Mouse (Mus musculus) intestine, postnatal 0 days (tissue): Measurements from ENCODE around the gene Ypel1. TPM values are rescaled to one million over a fixed set of nuclear protein-coding genes. Genes with fewer than 3 reads are reported as not detected.

Source experiments
- ATAC-seq: fragments of 200-750 bp; cut with Nextera tagmentation; 2 replicates; pipeline ENCODE4 v1.8.0; 2017; ENCODE audit warnings: mild to moderate bottlenecking, moderate TSS enrichment, moderate library complexity
- H3K27ac ChIP-seq: fragments of 300-500 bp; sonication (generic); 2 replicates; pipeline ENCODE4 v1.5.1; 2014; ENCODE audit warnings: mild to moderate bottlenecking, low read depth, low read length, moderate library complexity
- H3K27me3 ChIP-seq: fragments of 300-500 bp; sonication (generic); replicated peaks from 2 replicates; pipeline ENCODE4 v1.6.1; 2014; ENCODE audit warnings: low read length, mixed read lengths; ENCODE audit not compliant: control insufficient read depth, insufficient read depth
- H3K36me3 ChIP-seq: fragments of 300-500 bp; sonication (generic); 2 replicates; pipeline ENCODE4 v1.6.1; 2014; ENCODE audit warnings: mild to moderate bottlenecking, moderate library complexity; ENCODE audit not compliant: control insufficient read depth, insufficient read depth
- H3K4me1 ChIP-seq: fragments of 300-500 bp; sonication (generic); replicated peaks from 2 replicates; pipeline ENCODE4 v1.6.1; 2014; ENCODE audit warnings: antibody characterized with exemption, low read length, mixed read lengths; ENCODE audit not compliant: control insufficient read depth, insufficient read depth
- H3K4me2 ChIP-seq: fragments of 300-500 bp; sonication (generic); replicated peaks from 2 replicates; pipeline ENCODE4 v1.6.1; 2014; ENCODE audit warnings: low read depth, mild to moderate bottlenecking, moderate library complexity
- H3K4me3 ChIP-seq: fragments of 300-500 bp; sonication (generic); 2 replicates; pipeline ENCODE4 v1.5.1; 2014; ENCODE audit warnings: low read depth, low read length
- H3K9ac ChIP-seq: fragments of 300-500 bp; sonication (generic); 2 replicates; pipeline ENCODE4 v1.6.1; 2014; ENCODE audit warnings: mild to moderate bottlenecking, low read depth, low read length
- H3K9me3 ChIP-seq: fragments of 300-500 bp; sonication (generic); 2 replicates; pipeline ENCODE4 v1.6.1; 2016; ENCODE audit warnings: mixed run types; ENCODE audit not compliant: control insufficient read depth
- CTCF ChIP-seq: sonication (generic); IDR thresholded peaks from 2 replicates; pipeline ENCODE4 v1.5.1; 2016; ENCODE audit warnings: low read depth, mild to moderate bottlenecking, control low read depth, antibody characterized with exemption, moderate library complexity
- WGBS: fragments of 180-500 bp; shearing (Covaris S2); extraction: QIAGEN DNeasy Blood & Tissue Kit; methylation state at CpG from one replicate; pipeline ENCODE4 v1.1.7; 2014; 5-methylcytosine and 5-hydroxymethylcytosine counted together
- polyA plus RNA-seq: library from polyadenylated mRNA; unstranded; fragments of >200 nt; fragmentation: Nextera tagmentation; extraction: Ambion mirVana; gene quantifications from 2 replicates; pipeline ENCODE4 v1.2.1, GENCODE M21; 2015

Ypel1 gene
- polyA plus RNA-seq, 1 experiment from 2014 or later = 3.6 TPM

DNA sequence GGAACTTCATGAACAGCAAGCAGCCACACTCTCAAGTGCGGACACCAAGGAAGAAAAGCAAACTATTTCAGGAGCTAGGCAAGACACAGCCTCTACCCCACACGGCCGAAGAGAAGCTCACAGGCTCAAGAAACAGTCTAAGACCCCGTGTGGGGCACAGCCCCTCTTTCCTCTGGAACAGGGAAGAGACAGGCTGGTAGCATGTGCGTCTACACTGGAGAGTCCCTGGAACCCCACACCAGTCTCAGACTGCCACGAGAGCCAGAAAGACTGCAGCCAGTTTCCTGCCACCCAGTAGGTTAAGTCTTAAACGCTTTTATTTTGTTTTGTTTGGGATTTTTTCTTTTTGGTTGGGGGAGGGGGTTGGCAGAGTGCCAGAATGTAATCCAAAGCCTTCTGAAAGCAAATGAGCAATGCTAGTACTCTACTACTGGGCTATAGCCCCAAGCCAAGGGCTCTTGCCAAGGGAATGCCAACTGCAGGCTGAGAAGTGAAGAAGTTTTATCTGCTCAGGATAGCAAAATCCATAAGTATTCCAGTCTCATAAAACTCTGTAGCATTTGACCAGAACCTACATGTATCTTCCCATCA lies 33.2 kb downstream of the Ypel1 start:
- H3K27me3 ChIP-seq = no peaks in the 10 kb centered on the region
- no peak overlapping the region for H3K27ac ChIP-seq
- no peaks in the 10 kb centered on the region for H3K9me3 ChIP-seq
- no peak overlapping the region for H3K4me2 ChIP-seq
- no peak overlapping the region for H3K4me3 ChIP-seq
- no peak for TF ChIP-seq CTCF
- peaks cover 61% of the 10 kb centered on the region for H3K36me3 ChIP-seq
- no peak for ATAC-seq
- WGBS = 62% methylated on average over 7 of the region's 7 CpGs
- no peaks in the 10 kb centered on the region for H3K4me1 ChIP-seq
- no peak overlapping the region for H3K9ac ChIP-seq

DNA sequence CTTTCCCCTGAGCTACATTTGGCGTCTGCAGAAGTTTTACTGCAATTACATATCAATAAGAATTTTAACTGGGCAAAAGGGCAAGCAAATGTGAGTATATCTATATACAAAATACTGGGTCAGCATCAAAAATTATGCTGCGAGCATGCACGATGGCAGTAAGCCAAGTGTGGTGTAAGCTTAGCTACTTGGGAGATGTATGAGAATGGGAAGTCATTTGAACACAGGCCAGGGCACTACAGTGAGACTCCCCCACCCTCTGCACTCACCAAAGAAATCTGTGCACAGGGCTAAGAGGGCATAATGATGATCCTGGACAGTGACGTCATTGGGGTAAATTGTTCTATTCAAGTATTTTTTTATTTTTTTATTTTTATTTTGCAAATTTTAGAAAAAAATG lies 35.1 kb downstream of the Ypel1 start:
- WGBS = 59% methylated on average over 4 of the region's 4 CpGs
- Histone ChIP-seq H3K27me3 (no peaks in the 10 kb centered on the region), H3K36me3 (peaks cover 55% of the 10 kb centered on the region), H3K4me3 (no peak overlapping the region), H3K9ac (no peak overlapping the region), H3K4me1 (no peaks in the 10 kb centered on the region), H3K9me3 (no peaks in the 10 kb centered on the region), H3K4me2 (no peak overlapping the region), H3K27ac (no peak overlapping the region)
- no peak for ATAC-seq
- no peak for TF ChIP-seq CTCF

DNA sequence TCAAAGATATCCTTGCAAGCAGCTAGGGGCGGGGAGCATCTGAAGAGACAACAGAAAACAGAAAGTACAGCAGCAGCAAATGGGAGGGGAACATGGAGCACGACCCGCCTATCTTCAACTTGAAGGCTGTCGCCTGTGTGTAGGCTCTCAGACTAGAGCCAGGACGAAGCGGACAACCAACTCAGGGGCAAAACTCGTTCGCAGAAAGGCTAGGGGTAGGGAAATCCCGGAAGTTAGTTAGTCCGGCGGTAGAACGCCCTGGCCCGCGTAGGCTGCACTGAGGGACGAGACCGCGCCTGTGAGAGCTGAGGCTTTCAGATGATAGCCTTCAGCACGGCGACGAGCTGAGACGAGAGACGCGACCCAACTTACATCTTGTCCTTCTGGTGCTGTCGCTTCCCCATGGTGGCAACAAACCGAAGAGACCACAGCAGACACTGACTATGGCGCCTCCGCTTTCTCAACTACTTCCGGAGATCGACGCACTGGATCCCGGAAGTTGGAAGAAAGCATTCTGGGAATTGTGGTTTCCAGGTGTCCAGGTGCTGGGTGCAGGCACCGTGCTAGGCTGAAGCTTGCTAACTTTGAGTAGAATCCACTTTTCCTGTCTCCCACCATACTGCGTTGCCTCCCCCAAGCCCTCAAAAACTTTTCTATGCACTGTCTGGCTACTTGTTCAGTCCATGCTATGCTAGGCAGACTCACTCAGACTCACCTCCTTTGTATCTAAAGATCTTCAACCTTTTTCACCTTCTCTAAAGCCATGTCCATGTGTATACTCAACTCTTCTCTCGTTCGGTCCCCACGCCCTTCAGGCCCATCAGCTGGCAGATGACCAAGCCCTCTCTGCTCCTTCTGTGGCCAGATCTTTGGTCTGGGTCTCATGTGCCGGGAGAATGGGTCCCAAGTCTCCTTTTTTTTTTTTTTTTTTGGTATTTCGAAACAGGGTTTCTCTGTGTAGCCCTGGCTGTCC lies 41.6 kb downstream of the Ypel1 start, which contains the start of gene Ppil2:
TSS of gene Ppil2 (minus strand) at position 487 of the 973 bp plus-strand sequence.
- Histone ChIP-seq H3K36me3 (peaks cover 21% of the 10 kb centered on the region), H3K4me1 (0 out of 2 replicates have a peak, but pooled peaks cover 3% of the 10 kb centered on the region), H3K9me3 (no peaks in the 10 kb centered on the region), H3K27ac (peak within 1 kb of the TSS; percentile 80), H3K4me3 (peak within 1 kb of the TSS; percentile 95), H3K4me2 (peak within 1 kb of the TSS; percentile 66), H3K27me3 (no peaks in the 10 kb centered on the region), H3K9ac (peak within 1 kb of the TSS; percentile 81)
- peak; percentile 84 for ATAC-seq
- TF ChIP-seq CTCF = no peak
- 7% methylated on average over 38 of the region's 38 CpGs for WGBS

DNA sequence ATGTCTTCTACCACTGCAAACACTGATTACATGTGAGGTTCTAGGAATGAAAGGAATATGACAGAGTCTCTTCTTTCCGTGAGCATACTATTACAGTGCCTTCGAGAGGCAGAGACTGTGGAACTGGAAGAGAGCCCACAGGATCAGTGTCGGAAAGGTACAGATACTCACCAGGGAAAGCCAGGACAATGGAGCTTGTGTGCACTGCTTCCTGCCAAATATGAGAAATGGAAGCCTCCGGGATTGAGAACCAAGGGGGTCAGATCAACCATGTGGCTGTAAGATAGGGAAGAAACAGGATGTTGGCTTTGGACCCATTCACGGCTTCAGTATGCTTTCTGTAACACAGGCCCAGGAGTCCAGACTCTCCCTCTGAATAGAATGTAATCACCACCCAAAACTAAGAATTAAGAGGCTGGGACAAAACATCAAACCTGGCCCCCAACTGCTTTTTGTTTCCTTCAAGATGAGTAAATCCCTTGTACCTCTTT lies 47.9 kb downstream of the Ypel1 start:
- ATAC-seq = no peak
- Histone ChIP-seq H3K27me3 (no peaks in the 10 kb centered on the region), H3K36me3 (peaks cover 17% of the 10 kb centered on the region; the same call in 1 of the 2 replicates), H3K27ac (no peak overlapping the region; the same call in 1 of the 2 replicates), H3K4me1 (no peaks in the 10 kb centered on the region), H3K4me2 (no peak overlapping the region), H3K4me3 (no peak overlapping the region), H3K9ac (no peak overlapping the region), H3K9me3 (no peaks in the 10 kb centered on the region)
- TF ChIP-seq CTCF = no peak
- 87% methylated on average over 5 of the region's 5 CpGs for WGBS

DNA sequence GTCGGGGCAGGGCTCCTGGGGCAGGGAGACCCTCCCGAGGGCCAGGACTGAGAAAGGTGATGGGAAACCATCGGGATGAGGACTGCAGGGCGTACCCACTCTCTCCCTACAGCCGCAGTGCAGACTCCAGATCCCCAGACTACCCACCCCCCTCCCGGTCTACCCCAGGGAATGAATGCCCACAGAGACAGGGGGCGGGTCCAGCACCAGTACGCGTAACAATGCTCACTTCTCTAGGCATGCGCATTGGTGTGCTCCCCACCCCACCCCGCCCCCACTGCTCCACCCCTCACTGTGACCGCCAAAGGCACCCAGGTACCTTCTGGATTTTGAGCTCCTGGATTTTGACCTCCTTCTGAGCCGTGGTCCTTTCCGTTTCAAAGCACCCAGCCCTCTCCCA lies 52.1 kb downstream of the Ypel1 start:
- Histone ChIP-seq H3K9ac (no peak overlapping the region), H3K27me3 (no peaks in the 10 kb centered on the region), H3K4me3 (no peak overlapping the region), H3K9me3 (no peaks in the 10 kb centered on the region), H3K4me2 (no peak overlapping the region), H3K27ac (no peak overlapping the region), H3K36me3 (peaks cover 17% of the 10 kb centered on the region; the same call in 1 of the 2 replicates), H3K4me1 (peaks cover 8% of the 10 kb centered on the region)
- no peak for ATAC-seq
- 66% methylated on average over 13 of the region's 14 CpGs for WGBS
- TF ChIP-seq CTCF = no peak
